Mouse (Mus musculus) heart, embryonic 15.5 days (tissue): Measurements from ENCODE around the gene Mrtfb. TPM values are rescaled to one million over a fixed set of nuclear protein-coding genes. Genes with fewer than 3 reads are reported as not detected.

Experiments
- ATAC-seq: fragments of 200-750 bp; cut with Nextera tagmentation; replicated peaks from 2 replicates; pipeline ENCODE4 v1.8.0; 2017; ENCODE audit warnings: low read depth, moderate TSS enrichment; ENCODE audit not compliant: insufficient number of reproducible peaks, insufficient read depth, low FRiP score
- H3K27ac ChIP-seq: fragments of 300-500 bp; sonication (generic); 2 replicates; pipeline ENCODE4 v1.5.1; 2015; ENCODE audit warnings: mild to moderate bottlenecking, inconsistent platforms
- H3K27me3 ChIP-seq: fragments of 300-500 bp; sonication (generic); 2 replicates; pipeline ENCODE4 v1.6.1; 2015; ENCODE audit warnings: inconsistent platforms
- H3K36me3 ChIP-seq: fragments of 300-500 bp; sonication (generic); 2 replicates; pipeline ENCODE4 v1.6.1; 2015; ENCODE audit warnings: mild to moderate bottlenecking, inconsistent platforms
- H3K4me1 ChIP-seq: fragments of 300-500 bp; sonication (generic); replicated peaks from 2 replicates; pipeline ENCODE4 v1.6.1; 2015; ENCODE audit warnings: inconsistent platforms
- H3K4me2 ChIP-seq: fragments of 300-500 bp; sonication (generic); 2 replicates; pipeline ENCODE4 v1.6.1; 2015; ENCODE audit warnings: inconsistent platforms, mild to moderate bottlenecking, moderate library complexity
- H3K4me3 ChIP-seq: fragments of 300-500 bp; sonication (generic); 2 replicates; pipeline ENCODE4 v1.5.1; 2015; ENCODE audit warnings: mild to moderate bottlenecking, inconsistent platforms
- H3K9ac ChIP-seq: fragments of 300-500 bp; sonication (generic); 2 replicates; pipeline ENCODE4 v1.6.1; 2015; ENCODE audit warnings: mild to moderate bottlenecking, inconsistent platforms
- H3K9me3 ChIP-seq: fragments of 300-500 bp; sonication (generic); replicated peaks from 2 replicates; pipeline ENCODE4 v1.6.1; 2016; ENCODE audit warnings: inconsistent platforms
- WGBS: fragments of 180-500 bp; shearing (Covaris S2); methylation state at CpG from one replicate; pipeline ENCODE4 v1.1.7; 2015; ENCODE audit warnings: mixed read lengths; 5-methylcytosine and 5-hydroxymethylcytosine counted together
- polyA plus RNA-seq: library from polyadenylated mRNA; unstranded; fragments of >200 nt; fragmentation: Nextera tagmentation; extraction: Ambion mirVana; gene quantifications from 2 replicates; pipeline ENCODE4 v1.2.1, GENCODE M21; 2015

Mrtfb gene
- polyA plus RNA-seq, 1 experiment from 2014 or later = 14.0 TPM

- WGBS = 65% methylated on average over 5 of the region's 5 CpGs
- Histone ChIP-seq H3K4me1 (peaks cover 42% of the 10 kb centered on the region), H3K27ac (no peak overlapping the region), H3K9me3 (no peaks in the 10 kb centered on the region), H3K9ac (no peak overlapping the region), H3K4me2 (no peak overlapping the region), H3K4me3 (no peak overlapping the region), H3K36me3 (no peaks in the 10 kb centered on the region), H3K27me3 (no peaks in the 10 kb centered on the region)
- ATAC-seq = no peak
Observed at GRCm38 (mm10) chr16:13354431-13354830, 98.2 kb downstream of the Mrtfb start.

GRCm38 (mm10) chr16:13357806-13358679 lies 101.8 kb downstream of the Mrtfb start:
- peak overlapping the region; percentile 62 for H3K4me2 ChIP-seq
- H3K27ac ChIP-seq = peak overlapping the region; percentile 87
- no peaks in the 10 kb centered on the region for H3K9me3 ChIP-seq
- 6% methylated on average over 15 of the region's 15 CpGs for WGBS
- ATAC-seq = peak; percentile 74
- peak overlapping the region; percentile 28 for H3K9ac ChIP-seq
- peak overlapping the region; percentile 31 for H3K4me3 ChIP-seq
- peaks cover 52% of the 10 kb centered on the region for H3K4me1 ChIP-seq
- no peaks in the 10 kb centered on the region for H3K36me3 ChIP-seq
- no peaks in the 10 kb centered on the region for H3K27me3 ChIP-seq

DNA sequence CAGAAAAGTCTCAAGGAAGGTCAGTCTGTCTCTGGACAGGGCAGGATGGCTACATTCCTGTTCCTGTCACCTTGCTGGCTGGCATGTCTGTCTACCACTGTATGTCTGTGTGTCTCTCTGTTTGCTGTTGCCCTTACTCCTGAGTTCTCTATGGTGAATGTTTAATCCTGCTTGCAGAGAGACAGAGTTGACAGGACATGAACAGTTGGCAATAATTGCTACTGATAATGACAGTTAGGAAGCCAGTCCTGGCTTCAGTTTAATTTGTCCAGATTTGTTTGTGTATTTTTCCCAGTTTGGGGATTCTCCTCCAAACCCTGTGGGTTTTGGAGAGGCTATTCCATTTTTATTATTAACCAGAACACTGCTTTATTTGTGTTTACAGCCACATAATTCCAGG lies 102.5 kb downstream of the Mrtfb start:
- peak overlapping the region; percentile 62 for H3K4me2 ChIP-seq
- no peak for ATAC-seq
- H3K27ac ChIP-seq = peak overlapping the region; percentile 87
- H3K9ac ChIP-seq = peak overlapping the region; percentile 44
- no peaks in the 10 kb centered on the region for H3K27me3 ChIP-seq
- no peaks in the 10 kb centered on the region for H3K9me3 ChIP-seq
- peak overlapping the region; percentile 31 for H3K4me3 ChIP-seq
- H3K36me3 ChIP-seq = no peaks in the 10 kb centered on the region
- H3K4me1 ChIP-seq = peaks cover 49% of the 10 kb centered on the region

DNA sequence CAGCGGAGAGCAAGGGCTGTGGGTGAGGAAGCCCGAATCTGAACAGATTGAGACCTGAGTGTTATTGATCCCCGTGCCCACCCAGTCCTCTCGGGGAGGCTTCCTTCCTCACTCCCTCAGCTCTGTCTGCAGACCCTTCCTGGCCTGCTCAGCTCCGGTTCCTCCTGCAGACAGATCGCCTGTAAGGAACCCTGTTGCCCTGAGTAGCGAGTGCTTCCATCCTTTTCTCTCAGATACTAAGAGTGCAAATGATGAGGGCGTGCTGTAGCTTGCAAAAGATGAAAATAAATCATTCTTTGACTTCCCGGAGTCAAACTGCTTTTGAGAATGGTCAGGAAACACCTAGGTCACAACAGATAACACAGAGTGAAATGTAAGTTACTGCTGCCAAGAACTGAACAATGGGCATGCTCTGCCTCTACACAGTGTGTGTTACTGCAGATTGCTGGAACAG lies 103.2 kb downstream of the Mrtfb start:
- H3K9me3 ChIP-seq = no peaks in the 10 kb centered on the region
- H3K36me3 ChIP-seq = no peaks in the 10 kb centered on the region
- peak overlapping the region; percentile 87 for H3K27ac ChIP-seq
- H3K4me2 ChIP-seq = peak overlapping the region; percentile 62
- H3K27me3 ChIP-seq = no peaks in the 10 kb centered on the region
- H3K4me1 ChIP-seq = peaks cover 42% of the 10 kb centered on the region
- H3K4me3 ChIP-seq = peak overlapping the region; percentile 31
- WGBS = 21% methylated on average over 9 of the region's 9 CpGs
- ATAC-seq = no peak; the same call in 1 of the 2 replicates
- H3K9ac ChIP-seq = peak overlapping the region; percentile 44; the same call in 1 of the 2 replicates

DNA sequence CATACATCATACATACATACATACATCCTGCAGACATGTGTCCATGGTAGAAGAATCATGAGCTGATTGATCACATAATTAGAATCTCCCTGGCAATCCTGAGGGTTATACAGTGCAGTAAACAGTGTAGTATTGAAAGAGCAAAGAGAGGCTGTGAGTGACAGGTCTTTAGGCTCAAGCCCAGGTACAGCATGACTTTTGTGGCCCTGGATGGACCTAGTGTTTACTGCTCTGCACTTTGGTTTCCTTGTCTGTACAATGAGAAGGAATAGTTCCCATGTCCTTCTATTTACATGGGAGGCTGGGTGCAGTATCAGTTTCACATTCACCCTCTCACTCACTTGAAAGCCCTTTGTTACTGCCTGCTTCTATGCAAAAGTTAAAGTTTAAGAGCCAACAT lies 103.9 kb downstream of the Mrtfb start:
- H3K4me2 ChIP-seq = no peak overlapping the region; the same call in 1 of the 2 replicates
- H3K36me3 ChIP-seq = no peaks in the 10 kb centered on the region
- H3K27ac ChIP-seq = no peak overlapping the region
- H3K9ac ChIP-seq = no peak overlapping the region
- no peaks in the 10 kb centered on the region for H3K9me3 ChIP-seq
- H3K4me1 ChIP-seq = peaks cover 43% of the 10 kb centered on the region
- ATAC-seq = no peak
- H3K27me3 ChIP-seq = no peaks in the 10 kb centered on the region
- H3K4me3 ChIP-seq = no peak overlapping the region

DNA sequence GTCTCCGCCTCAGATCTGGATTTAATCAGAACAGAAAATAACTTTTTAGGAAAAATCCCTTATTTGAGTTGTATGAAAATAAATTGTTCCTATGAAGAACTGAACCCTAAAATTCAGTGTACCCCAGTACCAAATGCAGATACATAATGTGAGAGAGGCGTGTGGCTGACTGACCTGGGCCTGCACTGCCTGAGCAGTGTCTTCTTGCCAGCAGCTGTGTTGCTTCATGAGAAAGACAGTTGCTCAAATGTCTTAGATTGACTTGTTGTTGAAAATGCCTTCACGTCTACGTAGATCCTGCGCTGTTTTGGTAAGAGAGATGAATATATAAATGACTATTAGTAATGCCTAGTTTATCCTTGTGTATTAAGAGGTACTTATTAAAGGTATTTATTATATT lies 104.6 kb downstream of the Mrtfb start:
- no peaks in the 10 kb centered on the region for H3K9me3 ChIP-seq
- peaks cover 41% of the 10 kb centered on the region for H3K4me1 ChIP-seq
- no peak for ATAC-seq
- H3K9ac ChIP-seq = no peak overlapping the region
- no peak overlapping the region for H3K4me2 ChIP-seq
- H3K27ac ChIP-seq = no peak overlapping the region
- H3K27me3 ChIP-seq = no peaks in the 10 kb centered on the region
- WGBS = 80% methylated on average over 5 of the region's 5 CpGs
- no peaks in the 10 kb centered on the region for H3K36me3 ChIP-seq
- H3K4me3 ChIP-seq = no peak overlapping the region

GRCm38 (mm10) chr16:13363141-13363540 lies 106.9 kb downstream of the Mrtfb start:
- Histone ChIP-seq H3K4me1 (peaks cover 39% of the 10 kb centered on the region), H3K4me3 (no peak overlapping the region), H3K4me2 (no peak overlapping the region), H3K27ac (no peak overlapping the region), H3K9me3 (no peaks in the 10 kb centered on the region), H3K9ac (no peak overlapping the region), H3K27me3 (no peaks in the 10 kb centered on the region), H3K36me3 (no peaks in the 10 kb centered on the region)
- 76% methylated on average over 5 of the region's 5 CpGs for WGBS
- no peak for ATAC-seq

DNA sequence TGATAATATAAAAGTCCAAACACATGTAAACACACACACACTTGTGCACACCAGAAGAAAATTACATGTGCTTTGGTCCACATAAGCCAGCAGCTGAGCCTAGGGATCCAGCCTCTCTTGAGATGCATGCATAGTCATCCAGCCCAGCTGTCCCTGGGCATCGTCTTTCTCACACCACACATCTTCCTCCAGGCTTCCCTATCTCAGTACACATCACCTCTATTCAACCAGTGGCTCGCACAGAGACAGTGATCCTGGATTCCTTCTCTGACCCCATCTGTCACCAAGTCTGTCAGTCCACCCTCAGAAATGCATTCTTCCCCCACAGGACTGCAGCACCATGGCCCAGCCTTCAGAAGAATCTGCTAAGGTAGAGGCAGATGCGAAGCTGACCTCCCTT lies 107.9 kb downstream of the Mrtfb start:
- peaks cover 29% of the 10 kb centered on the region for H3K4me1 ChIP-seq
- H3K9ac ChIP-seq = no peak overlapping the region
- peaks cover 1% of the 10 kb centered on the region; the same call in 1 of the 2 replicates for H3K36me3 ChIP-seq
- ATAC-seq = no peak
- H3K4me3 ChIP-seq = no peak overlapping the region
- no peaks in the 10 kb centered on the region for H3K9me3 ChIP-seq
- WGBS = 33% methylated on average over 3 of the region's 3 CpGs
- H3K27ac ChIP-seq = no peak overlapping the region
- no peaks in the 10 kb centered on the region for H3K27me3 ChIP-seq
- H3K4me2 ChIP-seq = no peak overlapping the region

- H3K27ac ChIP-seq = peak overlapping the region; percentile 52; the same call in 1 of the 2 replicates
- 34% methylated on average over 1 of the region's 1 CpGs for WGBS
- no peaks in the 10 kb centered on the region for H3K9me3 ChIP-seq
- no peak overlapping the region for H3K9ac ChIP-seq
- H3K4me1 ChIP-seq = peaks cover 24% of the 10 kb centered on the region
- no peak overlapping the region for H3K4me3 ChIP-seq
- peaks cover 4% of the 10 kb centered on the region; the same call in 1 of the 2 replicates for H3K36me3 ChIP-seq
- no peaks in the 10 kb centered on the region for H3K27me3 ChIP-seq
- H3K4me2 ChIP-seq = no peak overlapping the region
- no peak for ATAC-seq
Observed at GRCm38 (mm10) chr16:13366256-13366655, 110.0 kb downstream of the Mrtfb start.

- no peak overlapping the region for H3K9ac ChIP-seq
- H3K4me1 ChIP-seq = peaks cover 28% of the 10 kb centered on the region
- no peaks in the 10 kb centered on the region for H3K9me3 ChIP-seq
- peak overlapping the region; percentile 52 for H3K27ac ChIP-seq
- H3K27me3 ChIP-seq = no peaks in the 10 kb centered on the region
- H3K4me2 ChIP-seq = no peak overlapping the region
- H3K4me3 ChIP-seq = no peak overlapping the region
- H3K36me3 ChIP-seq = peaks cover 4% of the 10 kb centered on the region; the same call in 1 of the 2 replicates
- 0 out of 2 replicates have a peak, but pooled peaks have one; percentile 50 for ATAC-seq
- WGBS = 24% methylated on average over 4 of the region's 4 CpGs
Observed at GRCm38 (mm10) chr16:13366802-13367465, 110.7 kb downstream of the Mrtfb start.

GRCm38 (mm10) chr16:13367466-13367856 lies 111.2 kb downstream of the Mrtfb start:
- Histone ChIP-seq H3K36me3 (peaks cover 4% of the 10 kb centered on the region; the same call in 1 of the 2 replicates), H3K9me3 (no peaks in the 10 kb centered on the region), H3K4me2 (no peak overlapping the region), H3K9ac (no peak overlapping the region), H3K27ac (peak overlapping the region; percentile 52), H3K27me3 (no peaks in the 10 kb centered on the region), H3K4me3 (no peak overlapping the region), H3K4me1 (peaks cover 26% of the 10 kb centered on the region)
- 47% methylated on average over 2 of the region's 2 CpGs for WGBS
- ATAC-seq = no peak
